Mouse (Mus musculus) right cerebral cortex, postnatal 4 days (tissue): ENCODE measurements around the gene Olfr1446.

Experiments used
- DNase-seq: peaks from one replicate; pipeline ENCODE4 v3.0.0-alpha.2; 2022

Gene Olfr1446

GRCm38 (mm10) chr19:12893424-12893823 is at the start of gene Olfr1446:
TSS of gene Olfr1446 (minus strand) at chr19:12893524.
- no peak for DNase-seq

GRCm38 (mm10) chr19:12930540-12930939 is 37.2 kb upstream of the Olfr1446 start, which contains the start of gene Olfr1449:
TSS of gene Olfr1449 (plus strand) at chr19:12930840.
- no peak for DNase-seq

GRCm38 (mm10) chr19:12924319-12924718 is 31.0 kb upstream of the Olfr1446 start, which contains the start of gene Olfr1448:
TSS of gene Olfr1448 (minus strand) at chr19:12924419.
- DNase-seq: no peak

- no peak for DNase-seq
Measured at GRCm38 (mm10) chr19:12903643-12904042, 10.3 kb upstream of the Olfr1446 start, which contains the start of gene Olfr1447. TSS of gene Olfr1447 (minus strand) at chr19:12903743.

- DNase-seq: no peak
Measured at GRCm38 (mm10) chr19:12883555-12883954, 9.8 kb downstream of the Olfr1446 start, which contains the start of gene Olfr1445. TSS of gene Olfr1445 (plus strand) at chr19:12883855.

GRCm38 (mm10) chr19:12856983-12857382 is 36.3 kb downstream of the Olfr1446 start, which contains the start of gene Olfr1444:
TSS of gene Olfr1444 (plus strand) at chr19:12857283.
- DNase-seq: no peak

- DNase-seq: no peak
Measured at GRCm38 (mm10) chr19:12846382-12846781, 46.9 kb downstream of the Olfr1446 start, which contains the start of gene Gm5244. TSS of gene Gm5244 (plus strand) at chr19:12846682.

GRCm38 (mm10) chr19:12838507-12838906 is 54.8 kb downstream of the Olfr1446 start:
- DNase-seq: no peak
